Mouse (Mus musculus): ENCODE data around the gene Psmb11. TPM values are rescaled to one million over a fixed set of nuclear protein-coding genes. Genes with fewer than 3 reads are reported as not detected.

Gene Psmb11
- polyA plus RNA-seq, 1 experiment from 2014 or later, result not detected

GRCm38 (mm10) chr14:54652787-54653186, 31.6 kb downstream of the Psmb11 start:
- Histone ChIP-seq H3K27me3 (ENCODE audit: control insufficient read depth, insufficient read depth, low read length) (no peaks in the 10 kb centered on the region), H3K9me3 (replicated peaks; ENCODE audit: control insufficient read depth, low read length) (no peaks in the 10 kb centered on the region), H3K4me1 (ENCODE audit: control insufficient read depth, insufficient read depth, low read length) (peaks cover 6% of the 10 kb centered on the region; the same call in 1 of the 2 replicates), H3K27ac (ENCODE audit: low read length) (peak overlapping the region; percentile 68), H3K9ac (ENCODE audit: low read length) (peak overlapping the region; percentile 80), H3K4me2 (ENCODE audit: low read depth, low read length) (peak overlapping the region; percentile 75), H3K36me3 (ENCODE audit: control insufficient read depth, insufficient read depth, low read length) (peaks cover 33% of the 10 kb centered on the region), H3K4me3 (replicated peaks; ENCODE audit: low read length) (peak overlapping the region; percentile 64)
- WGBS, result under 1% methylated on average over 7 of the region's 7 CpGs
- no peak for ATAC-seq (ENCODE audit: insufficient read depth, low FRiP score)

- H3K4me1 ChIP-seq (ENCODE audit: control insufficient read depth, insufficient read depth, low read length), result peaks cover 6% of the 10 kb centered on the region; the same call in 1 of the 2 replicates
- peak overlapping the region; percentile 80 for H3K9ac ChIP-seq (ENCODE audit: low read length)
- peak overlapping the region; percentile 64 for H3K4me3 ChIP-seq (replicated peaks; ENCODE audit: low read length)
- peak; percentile 87 for ATAC-seq (ENCODE audit: insufficient read depth, low FRiP score)
- peak overlapping the region; percentile 75 for H3K4me2 ChIP-seq (ENCODE audit: low read depth, low read length)
- peak overlapping the region; percentile 68 for H3K27ac ChIP-seq (ENCODE audit: low read length)
- 0% methylated on average over 12 of the region's 12 CpGs for WGBS
- no peaks in the 10 kb centered on the region for H3K9me3 ChIP-seq (replicated peaks; ENCODE audit: control insufficient read depth, low read length)
- no peaks in the 10 kb centered on the region for H3K27me3 ChIP-seq (ENCODE audit: control insufficient read depth, insufficient read depth, low read length)
- peaks cover 31% of the 10 kb centered on the region for H3K36me3 ChIP-seq (ENCODE audit: control insufficient read depth, insufficient read depth, low read length)
Observed at GRCm38 (mm10) chr14:54653496-54653895, 32.3 kb downstream of the Psmb11 start.

- no peaks in the 10 kb centered on the region for H3K9me3 ChIP-seq (replicated peaks; ENCODE audit: control insufficient read depth, low read length)
- H3K4me1 ChIP-seq (ENCODE audit: control insufficient read depth, insufficient read depth, low read length), result no peaks in the 10 kb centered on the region
- no peak for ATAC-seq (ENCODE audit: insufficient read depth, low FRiP score)
- H3K27ac ChIP-seq (ENCODE audit: low read length), result no peak overlapping the region
- no peak overlapping the region for H3K4me3 ChIP-seq (replicated peaks; ENCODE audit: low read length)
- H3K9ac ChIP-seq (ENCODE audit: low read length), result no peak overlapping the region
- H3K36me3 ChIP-seq (ENCODE audit: control insufficient read depth, insufficient read depth, low read length), result peaks cover 46% of the 10 kb centered on the region
- H3K27me3 ChIP-seq (ENCODE audit: control insufficient read depth, insufficient read depth, low read length), result no peaks in the 10 kb centered on the region
- no peak overlapping the region for H3K4me2 ChIP-seq (ENCODE audit: low read depth, low read length)
- 92% methylated on average over 2 of the region's 2 CpGs for whole genome bisulfite sequencing
Observed at GRCm38 (mm10) chr14:54660009-54660408, 38.8 kb downstream of the Psmb11 start.

- no peak overlapping the region for H3K4me3 ChIP-seq (replicated peaks; ENCODE audit: low read length)
- no peak overlapping the region for H3K27ac ChIP-seq (ENCODE audit: low read length)
- H3K9ac ChIP-seq (ENCODE audit: low read length), result no peak overlapping the region
- WGBS, result 92% methylated on average over 10 of the region's 10 CpGs
- peaks cover 47% of the 10 kb centered on the region for H3K36me3 ChIP-seq (ENCODE audit: control insufficient read depth, insufficient read depth, low read length)
- H3K27me3 ChIP-seq (ENCODE audit: control insufficient read depth, insufficient read depth, low read length), result no peaks in the 10 kb centered on the region
- H3K4me2 ChIP-seq (ENCODE audit: low read depth, low read length), result no peak overlapping the region
- no peak for ATAC-seq (ENCODE audit: insufficient read depth, low FRiP score)
- H3K9me3 ChIP-seq (replicated peaks; ENCODE audit: control insufficient read depth, low read length), result no peaks in the 10 kb centered on the region
- H3K4me1 ChIP-seq (ENCODE audit: control insufficient read depth, insufficient read depth, low read length), result no peaks in the 10 kb centered on the region
Observed at GRCm38 (mm10) chr14:54664477-54665222, 43.4 kb downstream of the Psmb11 start.

GRCm38 (mm10) chr14:54669381-54669780, 48.1 kb downstream of the Psmb11 start:
- no peak overlapping the region for H3K4me2 ChIP-seq (ENCODE audit: low read depth, low read length)
- no peaks in the 10 kb centered on the region for H3K27me3 ChIP-seq (ENCODE audit: control insufficient read depth, insufficient read depth, low read length)
- no peak overlapping the region for H3K27ac ChIP-seq (ENCODE audit: low read length)
- 79% methylated on average over 4 of the region's 4 CpGs for WGBS
- no peak for ATAC-seq (ENCODE audit: insufficient read depth, low FRiP score)
- peaks cover 27% of the 10 kb centered on the region for H3K36me3 ChIP-seq (ENCODE audit: control insufficient read depth, insufficient read depth, low read length)
- H3K4me3 ChIP-seq (replicated peaks; ENCODE audit: low read length), result no peak overlapping the region
- H3K9me3 ChIP-seq (replicated peaks; ENCODE audit: control insufficient read depth, low read length), result no peaks in the 10 kb centered on the region
- H3K4me1 ChIP-seq (ENCODE audit: control insufficient read depth, insufficient read depth, low read length), result no peaks in the 10 kb centered on the region
- no peak overlapping the region for H3K9ac ChIP-seq (ENCODE audit: low read length)

GRCm38 (mm10) chr14:54674317-54674716, 53.1 kb downstream of the Psmb11 start:
- H3K4me1 ChIP-seq (ENCODE audit: control insufficient read depth, insufficient read depth, low read length), result no peaks in the 10 kb centered on the region
- no peak overlapping the region for H3K4me3 ChIP-seq (replicated peaks; ENCODE audit: low read length)
- no peak overlapping the region for H3K27ac ChIP-seq (ENCODE audit: low read length)
- no peak overlapping the region for H3K9ac ChIP-seq (ENCODE audit: low read length)
- peaks cover 22% of the 10 kb centered on the region for H3K36me3 ChIP-seq (ENCODE audit: control insufficient read depth, insufficient read depth, low read length)
- H3K9me3 ChIP-seq (replicated peaks; ENCODE audit: control insufficient read depth, low read length), result no peaks in the 10 kb centered on the region
- H3K4me2 ChIP-seq (ENCODE audit: low read depth, low read length), result no peak overlapping the region
- 72% methylated on average over 2 of the region's 2 CpGs for WGBS
- no peaks in the 10 kb centered on the region for H3K27me3 ChIP-seq (ENCODE audit: control insufficient read depth, insufficient read depth, low read length)
- ATAC-seq (ENCODE audit: insufficient read depth, low FRiP score), result no peak

- no peak overlapping the region for H3K4me3 ChIP-seq (replicated peaks; ENCODE audit: low read length)
- WGBS, result 82% methylated on average over 5 of the region's 5 CpGs
- ATAC-seq (ENCODE audit: insufficient read depth, low FRiP score), result no peak
- no peak overlapping the region for H3K4me2 ChIP-seq (ENCODE audit: low read depth, low read length)
- H3K36me3 ChIP-seq (ENCODE audit: control insufficient read depth, insufficient read depth, low read length), result peaks cover 18% of the 10 kb centered on the region
- H3K27me3 ChIP-seq (ENCODE audit: control insufficient read depth, insufficient read depth, low read length), result no peaks in the 10 kb centered on the region
- H3K9me3 ChIP-seq (replicated peaks; ENCODE audit: control insufficient read depth, low read length), result no peaks in the 10 kb centered on the region
- H3K9ac ChIP-seq (ENCODE audit: low read length), result no peak overlapping the region
- H3K4me1 ChIP-seq (ENCODE audit: control insufficient read depth, insufficient read depth, low read length), result no peaks in the 10 kb centered on the region
- H3K27ac ChIP-seq (ENCODE audit: low read length), result no peak overlapping the region
Observed at GRCm38 (mm10) chr14:54676290-54676689, 55.1 kb downstream of the Psmb11 start.

GRCm38 (mm10) chr14:54678657-54679304, 57.5 kb downstream of the Psmb11 start:
- H3K27ac ChIP-seq (ENCODE audit: low read length), result no peak overlapping the region
- H3K4me3 ChIP-seq (replicated peaks; ENCODE audit: low read length), result no peak overlapping the region
- H3K4me2 ChIP-seq (ENCODE audit: low read depth, low read length), result no peak overlapping the region
- H3K4me1 ChIP-seq (ENCODE audit: control insufficient read depth, insufficient read depth, low read length), result no peaks in the 10 kb centered on the region
- H3K9ac ChIP-seq (ENCODE audit: low read length), result no peak overlapping the region
- no peaks in the 10 kb centered on the region for H3K9me3 ChIP-seq (replicated peaks; ENCODE audit: control insufficient read depth, low read length)
- H3K36me3 ChIP-seq (ENCODE audit: control insufficient read depth, insufficient read depth, low read length), result peaks cover 18% of the 10 kb centered on the region
- 80% methylated on average over 16 of the region's 16 CpGs for WGBS
- no peaks in the 10 kb centered on the region for H3K27me3 ChIP-seq (ENCODE audit: control insufficient read depth, insufficient read depth, low read length)
- ATAC-seq (ENCODE audit: insufficient read depth, low FRiP score), result no peak
